Mouse (Mus musculus) left cerebral cortex, postnatal 25 days (tissue): ENCODE data around the gene Gpt2. TPM values are rescaled to one million over a fixed set of nuclear protein-coding genes. Genes with fewer than 3 reads are reported as not detected.
A peak's percentile ranks its signal among the peaks of the same experiment; 100 is the strongest.

Source experiments
- DNase-seq, 2 experiments: peaks; one replicate each; pipeline ENCODE4 v3.0.0; 2022; ENCODE audit warnings: low spot score in 2 of 2, mixed read lengths in 1 of 2
- intact Hi-C: fragments of 180-260 bp; cut with DNase I; formaldehyde crosslinking; loops from one replicate; pipeline ENCODE4 v1.15.1; 2025
- total RNA-seq, 2 experiments: library from RNA; stranded (reverse); gene quantifications; 2 replicates each; pipeline ENCODE4 v1.2.3; 2021

Gpt2 gene
- total RNA-seq, 2 experiments from 2014 or later: 52.8 to 60.2 TPM

GRCm38 (mm10) chr8:85517956-85518355, 25.6 kb downstream of the Gpt2 start:
- peak; percentile 40 to 86 for DNase-seq
- intact Hi-C loops: loop anchor here (1.0 kb wide), 1 partner anchor 26 kb away; the partner anchor contains the start of gene Gpt2

GRCm38 (mm10) chr8:85520586-85520985, 28.2 kb downstream of the Gpt2 start:
- intact Hi-C loops: no loop called here
- DNase-seq: no peak

GRCm38 (mm10) chr8:85521332-85521731, 29.0 kb downstream of the Gpt2 start:
- intact Hi-C loops: no loop called here

GRCm38 (mm10) chr8:85524086-85524485, 31.7 kb downstream of the Gpt2 start:
- peak in 1 of 2 experiments; percentile 57 for DNase-seq
- intact Hi-C loops: no loop called here

More at GRCm38 (mm10) chr8:85521332-85521731, 29.0 kb downstream of the Gpt2 start:
- DNase-seq: no peak

GRCm38 (mm10) chr8:85526105-85526504, 33.7 kb downstream of the Gpt2 start:
- peak; percentile 68 to 75 for DNase-seq
- intact Hi-C loops: loop anchor here (1.0 kb wide), 1 partner anchor 70 kb away; no protein-coding TSS in a partner anchor

- peak in 1 of 2 experiments; percentile 49 for DNase-seq
- intact Hi-C loops: no loop called here
Observed at GRCm38 (mm10) chr8:85528959-85529358, 36.6 kb downstream of the Gpt2 start.

- intact Hi-C loops: no loop called here
- no peak for DNase-seq
Observed at GRCm38 (mm10) chr8:85530717-85531116, 38.3 kb downstream of the Gpt2 start.

GRCm38 (mm10) chr8:85531471-85531870, 39.1 kb downstream of the Gpt2 start:
- no peak for DNase-seq
- intact Hi-C loops: no loop called here

- no peak for DNase-seq
- intact Hi-C loops: no loop called here
Observed at GRCm38 (mm10) chr8:85532843-85533242, 40.5 kb downstream of the Gpt2 start.

GRCm38 (mm10) chr8:85533434-85533833, 41.1 kb downstream of the Gpt2 start:
- intact Hi-C loops: no loop called here

GRCm38 (mm10) chr8:85534163-85534562, 41.8 kb downstream of the Gpt2 start:
- intact Hi-C loops: no loop called here
- DNase-seq: peak in 1 of 2 experiments; percentile 85

More at GRCm38 (mm10) chr8:85533434-85533833, 41.1 kb downstream of the Gpt2 start:
- no peak for DNase-seq

- intact Hi-C loops: no loop called here
- no peak for DNase-seq
Observed at GRCm38 (mm10) chr8:85536332-85536731, 44.0 kb downstream of the Gpt2 start.

GRCm38 (mm10) chr8:85551934-85552333, 59.6 kb downstream of the Gpt2 start:
- no peak for DNase-seq
- intact Hi-C loops: loop anchor here (10.0 kb wide), 1 partner anchor 247 kb away; no protein-coding TSS in a partner anchor

- DNase-seq: peak; percentile 46 to 63
- intact Hi-C loops: loop anchor here (10.0 kb wide), 1 partner anchor 250 kb away; no protein-coding TSS in a partner anchor
Observed at GRCm38 (mm10) chr8:85554391-85555180, 62.2 kb downstream of the Gpt2 start.

GRCm38 (mm10) chr8:85555181-85556145, 63.1 kb downstream of the Gpt2 start, which contains the start of gene Dnaja2:
TSS of gene Dnaja2 (minus strand) at chr8:85555344.
- peak; percentile 89 to 93 for DNase-seq
- intact Hi-C loops: loop anchor here (10.0 kb wide), 1 partner anchor 251 kb away; no protein-coding TSS in a partner anchor

GRCm38 (mm10) chr8:85556986-85557600, 64.7 kb downstream of the Gpt2 start:
- DNase-seq: no peak
- intact Hi-C loops: loop anchor here (10.0 kb wide), 1 partner anchor 252 kb away; no protein-coding TSS in a partner anchor

- DNase-seq: no peak
- intact Hi-C loops: loop anchor here (10.0 kb wide), 1 partner anchor 253 kb away; no protein-coding TSS in a partner anchor
Observed at GRCm38 (mm10) chr8:85557601-85557986, 65.2 kb downstream of the Gpt2 start.

GRCm38 (mm10) chr8:85559201-85559600, 66.8 kb downstream of the Gpt2 start:
- no peak for DNase-seq
- intact Hi-C loops: loop anchor here (10.0 kb wide), 1 partner anchor 254 kb away; no protein-coding TSS in a partner anchor

- no peak for DNase-seq
- intact Hi-C loops: loop anchor here (10.0 kb wide), 1 partner anchor 255 kb away; no protein-coding TSS in a partner anchor
Observed at GRCm38 (mm10) chr8:85559966-85560365, 67.6 kb downstream of the Gpt2 start.
